Mouse (Mus musculus) cerebellum, adult 9-11 months (tissue): ENCODE data around the gene Tshz2.

Experiments
- DNase-seq: peaks from one replicate; pipeline ENCODE4 v3.0.0; 2022

Gene Tshz2

DNA sequence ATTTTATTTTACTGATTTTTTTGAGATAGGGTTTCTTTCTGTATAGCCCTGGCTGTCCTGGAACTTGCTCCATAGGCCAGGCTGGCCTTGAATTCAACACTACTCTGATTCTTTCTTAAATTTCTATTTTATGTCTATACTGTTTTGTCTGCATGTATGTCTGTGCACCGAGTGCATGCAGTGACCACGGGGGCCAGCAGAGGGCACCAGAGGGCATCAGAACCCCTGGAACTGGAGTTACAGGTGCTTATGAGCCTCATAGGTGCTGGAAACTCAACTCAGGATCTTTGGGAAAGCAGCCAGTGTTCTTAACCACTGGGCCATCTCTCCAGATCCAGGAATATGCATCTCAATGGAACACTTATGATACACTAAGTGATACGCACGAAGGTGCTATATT is 427.3 kb downstream of the Tshz2 start:
- DNase-seq, result no peak

DNA sequence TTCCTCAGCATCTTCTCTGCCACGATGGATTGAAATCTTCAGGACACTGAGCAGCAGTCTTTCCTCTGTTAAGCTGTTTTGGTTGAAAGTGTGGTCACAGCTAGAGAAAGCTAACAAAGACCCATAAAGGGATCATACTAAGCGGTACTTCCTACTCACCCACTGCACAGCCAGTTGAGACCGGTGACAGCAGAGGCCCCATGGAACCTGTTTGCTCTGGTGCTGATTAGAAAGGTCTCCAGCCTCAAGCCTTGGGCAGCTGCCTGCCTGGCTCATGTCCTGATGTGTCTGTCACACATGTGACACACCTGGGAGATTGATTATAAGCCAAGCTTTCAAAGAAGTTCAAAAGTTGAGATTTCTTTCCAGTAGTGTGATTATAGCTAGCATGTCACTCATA is 429.6 kb downstream of the Tshz2 start:
- no peak for DNase-seq

DNA sequence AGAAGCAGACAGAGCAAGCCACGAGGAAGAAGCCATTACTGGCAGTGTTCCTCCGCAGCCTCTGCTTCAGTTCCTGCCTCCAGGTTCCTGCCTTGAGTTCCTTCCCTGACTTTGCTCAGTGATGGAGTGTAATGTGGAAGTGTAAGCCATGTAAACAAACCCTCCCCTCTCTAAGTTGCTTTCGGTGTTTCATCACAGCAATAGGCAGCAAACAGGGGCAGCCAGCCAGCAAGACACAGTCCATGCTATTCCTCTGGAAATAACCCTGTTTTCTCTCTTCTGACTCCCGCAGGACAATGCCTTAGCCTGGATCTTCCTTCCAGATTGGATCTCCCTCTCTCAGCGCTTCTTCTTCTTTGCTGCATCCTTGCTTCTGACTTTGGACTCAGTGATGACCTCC is 437.2 kb downstream of the Tshz2 start:
- DNase-seq, result no peak

DNA sequence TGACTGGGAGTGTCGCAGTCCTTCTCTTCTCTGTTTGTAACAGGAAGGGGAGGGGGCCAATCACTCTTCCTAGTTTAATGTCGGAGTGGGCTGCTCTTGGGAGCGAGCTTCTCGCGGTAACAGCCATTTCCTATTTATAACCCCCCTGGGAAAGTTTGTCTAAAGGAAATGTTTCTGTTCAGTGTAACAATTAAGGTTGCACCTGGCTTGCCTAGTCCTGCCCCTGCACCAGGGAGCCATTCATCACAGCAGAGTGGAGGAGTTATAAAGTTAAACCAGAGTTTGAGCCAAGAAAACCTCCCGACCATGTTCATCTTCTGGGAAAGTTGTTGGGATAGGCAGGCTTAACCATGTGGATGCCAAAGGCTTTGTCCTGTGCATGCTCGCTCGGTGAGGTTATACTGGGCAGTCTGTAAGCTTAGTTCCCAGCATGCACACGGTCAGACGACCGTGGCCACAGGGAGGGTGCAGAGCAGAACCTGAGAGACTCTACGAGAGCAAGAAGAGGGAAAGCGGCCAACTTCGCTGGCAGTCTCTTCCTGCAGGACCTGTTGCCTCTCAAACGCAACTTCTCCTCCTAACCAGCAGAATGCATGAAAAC is 437.9 kb downstream of the Tshz2 start:
- no peak for DNase-seq

DNA sequence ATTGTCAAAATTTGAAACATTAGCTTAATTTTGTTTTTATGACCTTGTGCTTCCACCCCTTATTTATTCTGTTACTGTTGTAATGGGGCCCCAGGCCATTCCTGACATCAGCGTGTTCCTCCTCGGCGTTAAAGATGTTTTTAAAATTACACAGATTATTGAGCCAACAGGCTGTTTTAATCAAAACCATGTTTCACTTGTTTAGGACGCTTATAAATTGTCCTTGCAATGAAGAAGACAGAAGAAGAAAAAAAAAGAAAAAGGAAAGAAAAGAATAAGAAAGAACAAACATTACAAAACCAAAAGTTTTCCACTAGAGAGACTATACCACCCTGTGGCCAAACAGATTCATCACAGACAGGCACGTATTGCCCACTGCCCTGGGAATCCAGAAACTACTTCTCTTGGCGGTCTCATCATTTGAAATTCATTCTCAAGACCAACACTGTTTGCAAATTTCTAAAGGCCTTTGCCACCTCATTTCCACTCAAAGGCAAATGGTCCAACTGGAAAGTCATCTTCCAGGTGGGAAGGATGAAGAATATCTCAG is 444.2 kb downstream of the Tshz2 start:
- no peak for DNase-seq

DNA sequence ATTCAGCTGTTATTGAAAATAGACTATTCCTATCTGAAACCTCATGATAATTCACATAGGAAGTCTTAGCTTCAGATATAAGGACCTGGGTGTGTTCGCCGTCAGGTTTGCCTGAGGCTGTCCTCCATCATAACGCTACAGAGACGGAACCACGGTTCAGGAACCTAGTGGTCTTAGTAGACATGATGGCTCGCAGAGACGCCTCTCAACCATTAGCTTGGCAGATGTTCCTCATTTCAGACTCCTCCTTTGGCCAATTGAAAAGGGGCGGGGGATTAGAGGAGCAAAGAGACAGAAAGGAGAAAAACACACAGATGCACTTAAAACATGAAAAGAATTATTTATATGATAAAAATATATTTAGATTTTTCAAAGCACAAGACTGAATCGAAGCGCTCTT is 445.2 kb downstream of the Tshz2 start:
- no peak for DNase-seq

DNA sequence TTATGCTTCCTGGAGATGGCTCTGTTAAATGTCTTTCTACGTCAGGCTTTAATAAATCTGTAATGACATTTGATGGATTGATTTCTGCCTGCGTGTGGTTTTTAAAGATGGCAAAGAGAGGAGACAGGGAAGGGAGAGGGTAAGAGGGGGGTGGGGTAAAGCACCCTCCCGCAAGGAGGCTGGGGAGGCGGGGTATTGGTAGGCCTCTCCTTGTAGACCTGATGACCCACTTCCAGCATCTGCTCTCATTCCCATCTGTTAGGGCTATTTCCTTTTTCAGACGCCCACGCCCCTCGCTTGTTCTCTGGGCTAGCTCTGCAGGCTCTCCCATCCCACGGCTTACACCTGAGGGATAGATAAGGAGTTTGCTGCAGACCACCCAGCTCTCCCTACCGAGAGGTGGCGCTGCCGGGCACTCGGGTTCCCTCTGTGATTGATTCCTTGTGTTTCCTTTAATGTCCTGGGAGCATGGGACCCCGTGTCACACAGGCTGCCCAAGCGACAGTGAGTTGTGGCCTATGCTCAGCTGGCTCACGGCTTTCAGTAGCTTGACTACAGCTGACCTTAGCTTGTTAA is 445.7 kb downstream of the Tshz2 start:
- no peak for DNase-seq

DNA sequence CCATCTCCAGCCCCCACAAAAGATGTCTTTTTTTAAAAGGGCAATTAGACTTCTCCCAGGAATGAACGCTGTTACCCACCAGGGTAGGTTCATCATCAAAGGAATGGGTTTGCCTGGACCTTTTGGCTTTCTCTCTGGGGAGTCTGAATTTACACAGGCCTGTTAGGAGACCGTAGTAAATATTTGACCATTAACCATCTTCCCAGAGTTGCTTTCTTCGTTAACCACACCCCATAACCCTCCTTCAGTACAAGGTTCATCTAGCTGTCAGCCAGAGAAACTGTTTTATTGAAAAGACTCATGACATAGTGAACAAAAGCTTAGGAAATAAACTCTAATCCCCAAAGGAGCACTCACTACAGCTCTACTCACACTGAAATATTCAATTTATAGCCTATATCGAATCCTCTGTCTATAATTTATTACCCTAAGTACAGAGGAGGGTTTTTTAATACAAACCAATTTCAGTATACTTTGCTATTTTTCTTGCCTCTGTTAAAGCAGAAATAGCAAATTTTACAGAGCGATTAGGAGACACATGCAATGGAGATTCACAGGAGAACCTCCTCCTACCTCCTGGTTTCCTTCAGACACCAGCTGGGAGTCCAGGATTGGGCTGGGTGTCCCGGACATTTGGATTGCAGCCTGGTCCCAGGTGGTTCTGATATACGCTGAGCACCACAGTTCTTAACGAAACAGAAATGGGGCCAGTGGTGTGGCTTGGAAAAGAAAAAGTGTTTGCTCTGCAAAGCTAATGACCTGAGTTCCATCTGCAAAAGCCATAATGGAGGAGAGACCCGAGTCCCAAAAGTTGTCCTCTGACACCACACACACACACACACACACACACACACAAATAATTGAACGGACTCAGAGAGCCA is 459.0 kb downstream of the Tshz2 start:
- DNase-seq, result no peak

DNA sequence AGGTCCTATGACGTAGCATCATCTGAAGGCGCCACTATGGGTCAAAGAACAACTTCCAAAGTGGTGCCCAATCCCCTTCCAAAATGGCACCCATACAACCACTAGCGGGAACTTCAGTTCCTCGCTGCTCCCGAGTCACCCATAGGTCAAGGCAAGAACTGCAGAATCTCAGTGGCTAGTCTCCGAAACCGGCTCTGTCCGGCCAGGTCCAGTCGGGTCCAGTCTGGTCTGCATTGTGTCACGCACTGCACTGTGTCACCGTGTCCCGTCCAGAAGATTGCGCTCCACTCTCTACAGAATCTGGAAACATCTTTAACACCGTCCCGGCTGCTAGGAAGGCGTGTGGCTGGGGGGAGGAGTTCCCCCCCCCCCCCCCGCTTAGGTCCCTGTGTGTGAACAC is 461.4 kb downstream of the Tshz2 start:
- no peak for DNase-seq

DNA sequence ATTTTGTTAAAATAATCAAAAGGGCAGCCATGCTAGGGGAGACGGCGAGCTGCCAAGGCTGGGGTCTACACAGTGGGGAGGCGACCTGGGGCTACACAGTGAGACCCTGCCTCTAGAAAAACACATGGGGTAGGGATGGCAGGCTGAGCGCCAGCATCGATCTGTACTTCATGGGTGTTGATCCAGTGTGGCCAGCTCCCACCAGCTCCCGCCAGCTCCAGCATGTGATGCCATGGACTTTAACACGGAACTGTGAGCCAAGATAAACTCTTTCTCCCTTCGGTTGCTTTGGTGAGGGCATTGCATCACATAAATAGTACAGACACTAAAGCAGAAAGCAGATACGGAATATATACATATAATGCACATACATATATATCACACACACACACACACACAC is 462.1 kb downstream of the Tshz2 start:
- no peak for DNase-seq

DNA sequence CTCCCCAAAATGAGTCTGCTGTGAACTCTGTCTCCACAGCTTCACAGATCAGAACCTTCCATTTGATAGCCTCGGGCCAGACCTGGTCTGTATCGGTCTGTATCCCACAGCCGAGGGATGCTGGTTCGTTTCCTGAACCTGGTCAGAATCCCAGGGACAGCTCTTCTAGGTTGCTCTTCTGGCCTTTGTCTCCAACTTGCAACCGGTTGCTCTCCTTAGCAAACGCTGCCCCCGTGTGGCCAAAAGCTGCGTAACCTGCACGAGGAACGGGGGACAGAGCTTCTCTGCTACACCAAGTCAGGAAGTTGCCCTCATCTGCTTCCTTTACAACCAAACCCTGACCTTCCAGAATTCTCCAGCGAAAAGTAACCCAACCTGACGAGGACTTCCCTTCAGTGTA is 468.3 kb downstream of the Tshz2 start:
- peak; percentile 54 for DNase-seq

DNA sequence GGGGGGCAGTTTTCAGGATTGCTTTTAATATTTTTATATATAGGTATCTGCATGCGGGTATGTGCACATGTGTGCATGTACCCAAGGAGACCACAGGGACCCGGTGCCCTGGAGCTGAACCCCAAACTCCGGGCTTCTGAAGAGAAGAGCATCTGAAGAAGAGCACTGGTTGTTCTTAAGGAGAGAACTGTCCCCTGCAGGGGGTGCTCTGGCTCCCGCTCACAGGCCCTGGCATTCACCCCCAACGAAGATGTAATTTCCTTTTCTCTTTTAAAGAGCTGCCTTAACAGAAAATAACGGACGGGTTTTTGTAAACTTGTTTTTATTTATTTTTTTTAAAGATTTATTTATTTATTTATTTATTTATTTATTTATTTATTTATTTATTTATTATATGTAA is 469.1 kb downstream of the Tshz2 start:
- DNase-seq, result no peak

DNA sequence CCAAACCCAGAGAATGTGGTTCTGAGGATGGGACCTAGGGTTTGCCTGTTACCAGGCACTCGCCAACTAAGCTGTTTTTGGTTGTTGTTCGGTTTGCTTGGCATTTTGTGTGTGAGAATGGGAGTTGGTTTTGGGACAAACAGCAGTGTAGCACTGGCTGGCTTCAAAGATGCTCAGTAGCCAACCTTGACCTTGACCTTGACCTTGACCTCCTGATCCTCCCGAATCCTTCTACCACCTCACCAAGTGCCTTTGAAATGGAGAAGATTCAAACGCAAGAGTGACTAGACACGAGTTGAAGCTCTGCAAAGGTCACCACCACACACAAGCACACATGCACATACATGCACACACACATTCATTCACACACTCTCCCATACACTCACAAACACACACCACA is 470.5 kb downstream of the Tshz2 start:
- DNase-seq, result no peak

DNA sequence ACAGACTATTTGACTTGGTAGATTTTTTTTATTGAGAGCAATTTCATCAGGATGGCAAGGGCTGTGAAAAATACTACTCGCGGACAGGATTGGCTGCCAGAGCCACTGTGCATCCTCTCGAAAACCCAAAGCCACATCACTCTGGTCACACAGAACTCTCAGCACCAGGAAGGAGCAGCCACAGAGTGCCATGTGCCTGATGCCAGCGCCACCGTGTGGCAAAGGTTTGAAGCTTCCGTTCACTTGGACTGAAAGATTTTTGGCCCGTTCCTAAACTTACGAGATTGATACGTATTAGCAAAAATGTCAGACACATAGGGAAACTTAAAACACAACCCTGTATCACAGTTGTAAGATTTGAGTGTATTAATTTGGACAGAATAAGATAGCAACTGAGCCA is 471.0 kb downstream of the Tshz2 start:
- no peak for DNase-seq

DNA sequence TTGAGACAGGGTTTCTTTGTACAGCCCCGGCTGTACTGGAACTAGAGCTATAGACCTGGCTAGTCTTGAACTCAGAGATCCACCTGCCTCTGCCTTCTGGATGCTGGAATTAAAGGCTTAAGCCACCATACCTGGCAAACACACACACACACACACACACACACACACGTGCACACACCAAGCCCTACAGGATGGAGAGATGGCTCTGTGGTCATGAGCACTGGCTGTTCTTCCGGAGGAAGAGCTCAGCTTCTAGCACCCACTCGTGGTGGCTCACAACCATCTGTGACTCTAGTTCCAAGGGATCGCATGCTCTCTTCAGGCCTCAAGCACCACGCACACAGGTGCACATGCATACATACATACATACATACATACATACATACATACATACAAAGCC is 471.6 kb downstream of the Tshz2 start:
- no peak for DNase-seq

DNA sequence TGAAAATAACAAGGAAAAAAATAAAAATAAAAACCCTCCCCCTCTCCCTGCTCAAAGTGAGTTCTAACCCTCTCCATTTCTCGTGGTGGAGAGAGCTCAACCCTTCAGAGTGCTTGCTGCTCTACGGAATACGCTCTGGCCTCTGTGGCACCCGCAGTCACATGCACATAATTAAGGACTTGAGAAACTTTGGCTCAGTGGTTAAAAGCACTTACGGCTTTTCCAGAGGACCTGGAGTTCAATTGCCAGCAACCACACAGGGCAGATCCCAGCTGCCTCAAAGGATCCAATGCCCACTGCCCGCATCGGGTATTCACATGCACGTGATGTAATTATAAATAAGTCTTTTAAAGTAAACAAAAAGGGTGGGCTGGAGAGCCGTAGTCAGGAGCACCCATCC is 473.2 kb downstream of the Tshz2 start:
- DNase-seq, result no peak

DNA sequence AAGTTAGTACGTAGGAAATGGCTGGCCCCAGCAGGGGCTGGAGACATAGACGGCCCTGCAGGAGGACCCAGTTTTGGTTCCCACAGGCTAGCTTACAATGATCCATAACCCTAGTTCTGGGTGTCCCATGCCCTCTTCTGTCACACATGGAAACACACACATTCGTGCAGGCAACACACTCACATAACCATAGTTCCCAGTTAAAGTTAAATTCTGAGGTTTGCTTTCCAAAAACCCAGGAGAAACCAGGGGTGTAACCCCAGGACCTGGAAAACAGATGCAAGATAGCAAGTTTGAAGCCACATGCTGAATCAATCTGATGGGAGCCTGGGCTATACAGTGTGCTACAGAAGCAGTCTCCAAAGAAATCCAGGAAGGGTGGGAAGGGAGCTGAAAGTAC is 475.0 kb downstream of the Tshz2 start:
- DNase-seq, result no peak

DNA sequence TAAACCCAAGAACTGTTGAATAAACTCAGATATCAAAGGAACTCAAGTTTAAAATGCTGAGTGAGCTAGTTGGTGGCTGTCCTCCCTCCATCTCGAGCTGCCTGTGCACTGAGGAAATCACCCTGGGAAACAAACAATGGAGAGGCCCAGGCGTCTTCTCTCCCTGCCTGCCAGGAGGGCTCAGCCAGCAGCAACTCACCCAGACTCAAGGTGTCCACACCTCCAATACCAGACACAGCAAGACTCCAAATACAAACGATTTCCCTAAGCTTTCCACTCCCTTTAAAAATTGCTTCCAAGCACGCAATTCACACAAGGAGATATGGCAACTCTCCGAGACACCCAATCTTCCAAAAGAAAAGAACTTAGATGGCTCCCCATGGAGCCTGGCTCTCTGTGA is 476.7 kb downstream of the Tshz2 start:
- no peak for DNase-seq

DNA sequence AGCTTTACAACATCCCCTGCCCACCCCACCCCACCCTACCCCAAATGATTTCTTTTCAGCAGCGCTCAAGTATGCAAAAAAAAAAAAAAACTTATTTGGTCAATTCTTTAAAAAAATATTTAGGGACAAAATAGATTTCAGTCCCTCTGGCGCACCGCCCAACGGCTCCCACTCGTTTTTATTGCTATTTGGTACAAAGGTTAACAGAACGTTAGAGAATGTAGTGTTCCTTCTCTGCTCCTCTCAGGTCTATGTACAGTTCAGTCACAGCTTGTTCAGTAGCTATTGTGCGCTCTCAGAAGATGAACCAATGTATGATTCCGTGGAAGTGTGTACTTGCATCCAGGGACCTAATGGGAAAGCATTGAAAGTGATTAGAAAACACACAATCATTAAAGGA is 477.5 kb downstream of the Tshz2 start:
- no peak for DNase-seq

DNA sequence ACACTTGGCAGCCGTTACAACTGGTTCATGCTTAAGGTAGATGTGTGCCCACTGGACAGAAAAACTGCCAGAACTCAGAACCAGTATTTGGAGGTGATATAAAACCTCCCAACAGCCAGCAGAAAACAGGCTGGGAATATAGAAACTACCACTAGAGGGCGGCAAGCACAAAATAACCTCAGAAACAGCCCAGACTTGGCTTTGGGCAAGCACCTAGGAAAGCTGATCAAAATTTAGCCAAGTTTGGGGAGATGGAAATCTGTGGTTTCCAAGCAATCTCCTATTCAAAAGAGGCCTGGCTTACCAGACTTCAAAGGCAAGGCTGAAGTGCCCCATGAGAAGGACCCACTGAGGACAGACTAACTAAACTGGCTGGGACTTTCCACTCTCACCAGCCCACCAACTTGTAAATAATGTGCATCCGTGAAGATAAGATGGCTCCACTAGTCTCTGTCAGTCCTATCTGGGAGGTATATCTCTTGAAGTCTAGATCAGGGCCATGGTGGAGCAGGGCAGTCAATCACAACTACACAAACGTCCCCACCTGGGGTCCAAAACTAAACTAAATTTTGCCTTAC is 484.0 kb downstream of the Tshz2 start:
- DNase-seq, result peak; percentile 26

DNA sequence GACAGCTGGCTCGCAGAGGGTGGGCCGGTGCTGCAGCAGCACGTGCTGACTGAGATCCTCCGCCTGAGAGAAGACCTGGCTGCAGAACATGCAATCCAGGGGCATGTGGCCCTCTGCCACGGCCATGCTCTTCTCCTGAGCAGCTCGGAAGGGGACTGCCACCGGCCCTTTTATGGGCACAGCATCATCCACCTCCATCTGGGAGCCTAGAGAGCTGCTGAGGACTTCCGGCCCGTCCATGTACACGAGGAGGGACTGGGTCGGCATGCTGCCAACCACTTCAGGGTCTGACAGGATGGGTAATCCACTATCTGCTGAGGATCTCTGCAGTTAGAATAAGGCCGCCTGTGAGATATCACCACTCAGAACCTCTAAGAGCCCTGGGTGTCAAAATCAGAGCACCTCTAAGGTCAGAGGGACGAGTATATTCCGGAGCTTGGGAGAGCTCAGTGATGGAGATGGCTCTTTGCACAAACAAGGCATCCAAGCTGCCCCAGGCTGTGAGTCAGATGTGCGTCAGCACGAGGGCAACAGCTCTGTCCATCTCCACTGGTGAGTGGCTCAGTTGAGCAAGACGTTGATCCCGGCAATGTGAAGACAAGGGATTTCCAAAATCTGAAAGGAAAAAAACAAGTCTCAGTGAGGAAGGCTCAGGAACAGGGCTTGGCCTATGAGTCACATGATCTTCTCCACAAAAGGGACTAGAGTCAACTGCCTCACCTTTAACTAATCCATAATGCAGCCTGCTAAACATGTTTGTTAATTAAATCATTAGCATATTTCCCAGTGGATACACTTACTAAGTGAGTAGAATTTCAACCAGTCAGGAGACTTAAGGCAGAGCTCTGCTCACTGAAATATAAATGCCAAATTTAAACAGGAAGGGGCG is 487.6 kb downstream of the Tshz2 start:
- DNase-seq, result no peak
